Comparison of ENCODE assay signal across 33 mouse cellular contexts in the genomic region with DNA sequence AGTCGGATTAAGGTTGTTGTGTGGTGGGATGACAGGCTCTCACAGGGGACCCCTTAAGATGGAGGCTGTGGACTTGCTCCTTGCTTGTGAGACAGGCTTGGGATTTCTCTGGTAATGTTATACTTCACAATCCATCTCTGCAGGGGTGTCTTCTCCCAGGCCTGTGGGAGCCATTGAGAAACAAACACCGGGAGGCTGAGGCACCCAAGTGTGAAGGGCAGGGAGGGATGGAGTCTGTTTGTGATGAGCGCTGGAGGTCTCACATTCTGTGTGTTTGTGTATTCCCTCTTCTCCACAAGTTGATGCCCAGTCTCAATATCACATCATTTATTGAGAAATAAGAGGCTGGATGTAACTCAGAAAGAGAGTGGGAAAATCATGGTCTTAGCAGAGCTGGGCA.
"Had no signal": no experiment of that assay in that cellular context is flagged by ENCODE, and none has a peak within 500 bp of the region (broad histone marks: within the 10 kb centered on the region; RNA-seq: fewer than 3 reads in every experiment).

No protein-coding gene starts in this region.

- H3K27me3 ChIP-seq: heart, embryonic 12.5 days; heart, embryonic 13.5 days; heart, embryonic 15.5 days; hindbrain, embryonic 12.5 days; hindbrain, embryonic 13.5 days; hindbrain, embryonic 15.5 days; intestine, embryonic 15.5 days had no signal

- H3K4me3 ChIP-seq: heart, embryonic 10.5 days; heart, embryonic 12.5 days; heart, embryonic 13.5 days; heart, embryonic 15.5 days; hindbrain, embryonic 10.5 days; hindbrain, embryonic 12.5 days; hindbrain, embryonic 13.5 days; hindbrain, embryonic 15.5 days; intestine, embryonic 15.5 days; layer of hippocampus, adult 2 months; left cerebral cortex, adult 2 months had no signal

- ATAC-seq: hindbrain, embryonic 16.5 days; hindbrain, postnatal 0 days; inflammation-experienced regulatory T-cells, adult 6 months; intestine, embryonic 15.5 days; intestine, embryonic 16.5 days; intestine, postnatal 0 days had no signal

- H3K9me3 ChIP-seq: heart, embryonic 10.5 days; heart, embryonic 13.5 days; heart, embryonic 15.5 days; hindbrain, embryonic 12.5 days; hindbrain, embryonic 15.5 days; intestine, embryonic 15.5 days had no signal

- H3K4me1 ChIP-seq: heart, embryonic 10.5 days; heart, embryonic 12.5 days; heart, embryonic 13.5 days; heart, embryonic 15.5 days; hindbrain, embryonic 10.5 days; hindbrain, embryonic 12.5 days; hindbrain, embryonic 13.5 days; hindbrain, embryonic 15.5 days; intestine, embryonic 15.5 days had no signal

- H3K4me2 ChIP-seq: heart, embryonic 11.5 days; heart, embryonic 12.5 days; heart, embryonic 13.5 days; heart, embryonic 15.5 days; hindbrain, embryonic 12.5 days; hindbrain, embryonic 13.5 days; hindbrain, embryonic 14.5 days; hindbrain, embryonic 15.5 days; intestine, embryonic 15.5 days had no signal

- H3K9ac ChIP-seq: heart, embryonic 12.5 days; heart, embryonic 13.5 days; heart, embryonic 15.5 days; hindbrain, embryonic 12.5 days; hindbrain, embryonic 13.5 days; hindbrain, embryonic 14.5 days; hindbrain, embryonic 15.5 days; intestine, embryonic 15.5 days had no signal

- H3K36me3 ChIP-seq: heart, embryonic 10.5 days; heart, embryonic 12.5 days; heart, embryonic 13.5 days; heart, embryonic 15.5 days; hindbrain, embryonic 10.5 days; hindbrain, embryonic 12.5 days; hindbrain, embryonic 13.5 days; hindbrain, embryonic 15.5 days; intestine, embryonic 15.5 days had no signal

- H3K27ac ChIP-seq: heart, embryonic 10.5 days; heart, embryonic 13.5 days; heart, embryonic 15.5 days; hindbrain, embryonic 10.5 days; hindbrain, embryonic 12.5 days; hindbrain, embryonic 13.5 days; hindbrain, embryonic 14.5 days; hindbrain, embryonic 15.5 days; hindbrain, postnatal 0 days; intestine, embryonic 15.5 days; layer of hippocampus, adult 2 months; left cerebral cortex, adult 2 months had no signal

- DNase-seq: heart, postnatal 10 days; heart, postnatal 14 days; heart, postnatal 36 days; heart, postnatal 4 days; kidney, adult 11 months; kidney, adult 18-20 months; kidney, adult 2 months; kidney, adult 8-10 months; kidney, adult 9 months; kidney, postnatal 10 days; kidney, postnatal 25 days; kidney, postnatal 36 days; kidney, postnatal 4 days; layer of hippocampus, adult 9-11 months; layer of hippocampus, postnatal 36 days had no signal
